Mouse (Mus musculus) ovary, postnatal 14 days (tissue): Measurements from ENCODE around the gene Ahnak.
A peak's percentile ranks its signal among the peaks of the same experiment; 100 is the strongest.
"Not testable (repeated sequence)": the region's sequence is repeated elsewhere in the genome, so short reads cannot be mapped to it uniquely, and the experiment has no call there.

Experiments
- DNase-seq: peaks from one replicate; pipeline ENCODE4 v3.0.0; 2022; ENCODE audit warnings: low spot score

The Ahnak gene

DNA sequence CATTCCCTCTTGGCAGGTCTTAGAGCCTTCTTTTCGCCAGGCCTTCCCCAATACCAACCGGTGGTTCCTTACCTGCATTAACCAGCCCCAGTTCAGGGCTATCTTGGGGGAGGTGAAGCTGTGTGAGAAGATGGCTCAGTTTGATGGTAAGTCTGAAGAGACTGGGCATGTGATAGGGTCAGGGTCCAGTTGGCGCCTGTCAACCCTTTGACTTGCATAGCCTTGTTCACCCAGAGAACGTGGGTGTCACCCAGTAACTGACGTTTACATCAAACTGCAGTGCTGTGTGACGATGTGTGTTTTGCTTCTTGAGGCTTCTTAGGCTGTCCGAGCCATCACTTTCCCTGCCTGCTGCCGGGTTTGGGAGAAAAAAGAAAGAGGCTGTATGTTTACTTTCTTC is 16.6 kb upstream of the Ahnak start:
- DNase-seq: not testable (repeated sequence)

DNA sequence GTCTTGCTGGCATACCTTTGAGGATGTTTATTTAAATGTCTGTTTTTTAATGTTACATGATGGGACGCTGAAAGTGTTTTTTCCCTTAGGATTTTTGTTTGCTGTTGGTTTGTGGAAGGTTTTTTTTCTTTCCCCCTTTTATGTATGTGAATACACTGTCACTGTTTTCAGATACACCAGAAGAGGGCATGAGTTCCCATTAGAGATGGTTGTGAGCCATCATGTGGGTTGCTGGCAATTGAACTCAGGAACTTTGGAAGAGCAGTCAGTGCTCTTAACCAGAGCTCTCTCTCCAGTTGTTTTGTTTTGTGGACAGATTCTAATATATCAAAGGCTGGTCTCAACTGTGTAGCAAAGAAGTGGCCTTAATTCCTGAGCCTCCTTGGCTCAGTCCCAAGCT is 14.4 kb upstream of the Ahnak start:
- DNase-seq: no peak

GRCm38 (mm10) chr19:8975491-8975890 is 13.6 kb upstream of the Ahnak start:
- no peak for DNase-seq

- no peak for DNase-seq
These were observed 12.5 kb upstream of the Ahnak start for GRCm38 (mm10) chr19:8976535-8976934.

- DNase-seq: no peak
These were observed 8.3 kb upstream of the Ahnak start for GRCm38 (mm10) chr19:8980771-8981170.

- no peak for DNase-seq
These were observed 7.5 kb upstream of the Ahnak start for GRCm38 (mm10) chr19:8981450-8982168.

- DNase-seq: no peak
These were observed 6.6 kb upstream of the Ahnak start for GRCm38 (mm10) chr19:8982303-8983149.

DNA sequence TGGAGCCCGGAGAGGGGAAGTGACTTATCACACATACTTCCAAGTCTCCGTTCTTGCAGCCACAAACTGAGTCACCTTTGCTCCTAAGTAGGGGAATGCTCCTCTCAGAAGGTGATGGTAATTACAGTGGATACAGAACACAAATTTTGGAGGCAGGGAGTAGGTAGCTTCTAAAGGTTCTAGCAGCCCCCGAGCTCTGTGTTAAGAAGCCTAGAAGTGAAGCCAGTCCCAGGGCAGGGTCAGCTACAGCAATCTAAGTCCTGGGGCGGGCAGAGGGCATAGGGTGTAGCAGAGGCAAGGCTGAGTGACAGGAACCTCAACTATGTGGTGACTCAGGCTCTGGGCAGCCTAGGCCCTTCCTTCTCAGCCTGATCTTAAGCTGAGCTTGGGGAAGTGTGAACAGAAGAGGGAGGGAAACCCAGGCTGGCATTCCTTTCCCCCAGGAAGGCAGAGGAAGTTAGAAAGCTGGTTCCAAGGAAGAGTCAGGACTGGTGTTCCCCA is 5.9 kb upstream of the Ahnak start:
- DNase-seq: no peak

- DNase-seq: no peak
These were observed 4.7 kb upstream of the Ahnak start for GRCm38 (mm10) chr19:8984255-8984868.

- DNase-seq: no peak
These were observed 3.2 kb upstream of the Ahnak start for GRCm38 (mm10) chr19:8985891-8986290.

DNA sequence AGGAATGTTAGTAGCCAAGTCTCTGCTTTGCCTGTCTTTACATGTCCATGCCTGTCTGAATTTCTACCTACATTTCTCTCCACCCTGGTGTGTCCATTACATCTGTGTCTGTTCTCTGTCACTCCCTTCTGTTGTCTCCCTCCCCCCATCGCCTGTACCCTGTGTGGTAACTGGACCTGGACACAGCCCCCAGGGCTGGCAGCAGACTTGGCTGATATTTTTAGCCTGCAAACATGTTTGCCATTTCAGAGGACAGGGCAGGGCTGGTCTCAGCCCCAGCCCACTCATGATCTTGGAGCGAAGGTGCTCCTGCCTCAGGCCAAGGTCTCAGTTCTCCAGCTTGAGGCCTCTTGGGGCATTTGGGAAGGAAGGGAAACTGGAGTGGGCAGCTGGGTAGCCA is 1.3 kb upstream of the Ahnak start:
- no peak for DNase-seq

DNA sequence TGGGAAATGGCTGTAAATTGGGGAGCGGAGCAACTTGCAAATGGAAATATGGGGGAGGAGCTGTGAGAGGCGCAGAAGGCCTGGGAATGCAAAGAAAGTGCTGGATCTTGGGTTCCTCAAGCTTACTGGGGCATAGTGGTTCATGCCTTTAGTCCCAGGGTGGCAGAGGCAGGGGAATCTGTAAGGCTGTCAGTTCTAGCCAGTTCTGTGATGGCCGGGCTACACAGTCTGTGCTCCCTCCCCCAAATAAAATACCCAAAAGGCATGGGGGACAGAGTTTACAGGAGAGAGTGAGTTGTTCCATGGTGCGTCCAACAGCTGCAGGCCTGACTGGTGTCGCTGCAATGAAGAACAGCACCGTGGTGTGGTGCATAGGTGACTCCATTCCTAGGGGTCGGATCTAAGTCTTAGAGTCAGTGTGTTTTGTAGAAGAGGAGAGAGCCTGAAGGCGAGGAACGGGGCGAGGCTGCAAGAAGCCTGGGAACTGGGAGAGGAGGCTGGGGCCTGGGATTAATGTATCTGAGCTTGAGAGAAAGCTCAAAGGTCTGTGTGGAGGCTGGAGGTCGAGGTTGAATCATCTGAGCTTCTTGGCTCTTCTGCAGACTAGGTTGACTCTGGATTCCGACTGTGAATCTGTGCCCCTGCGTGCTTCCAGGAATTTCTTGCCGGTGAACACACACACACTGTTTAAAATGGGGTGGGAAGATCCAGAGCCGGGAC is 578 bp upstream of the Ahnak start:
- DNase-seq: no peak

DNA sequence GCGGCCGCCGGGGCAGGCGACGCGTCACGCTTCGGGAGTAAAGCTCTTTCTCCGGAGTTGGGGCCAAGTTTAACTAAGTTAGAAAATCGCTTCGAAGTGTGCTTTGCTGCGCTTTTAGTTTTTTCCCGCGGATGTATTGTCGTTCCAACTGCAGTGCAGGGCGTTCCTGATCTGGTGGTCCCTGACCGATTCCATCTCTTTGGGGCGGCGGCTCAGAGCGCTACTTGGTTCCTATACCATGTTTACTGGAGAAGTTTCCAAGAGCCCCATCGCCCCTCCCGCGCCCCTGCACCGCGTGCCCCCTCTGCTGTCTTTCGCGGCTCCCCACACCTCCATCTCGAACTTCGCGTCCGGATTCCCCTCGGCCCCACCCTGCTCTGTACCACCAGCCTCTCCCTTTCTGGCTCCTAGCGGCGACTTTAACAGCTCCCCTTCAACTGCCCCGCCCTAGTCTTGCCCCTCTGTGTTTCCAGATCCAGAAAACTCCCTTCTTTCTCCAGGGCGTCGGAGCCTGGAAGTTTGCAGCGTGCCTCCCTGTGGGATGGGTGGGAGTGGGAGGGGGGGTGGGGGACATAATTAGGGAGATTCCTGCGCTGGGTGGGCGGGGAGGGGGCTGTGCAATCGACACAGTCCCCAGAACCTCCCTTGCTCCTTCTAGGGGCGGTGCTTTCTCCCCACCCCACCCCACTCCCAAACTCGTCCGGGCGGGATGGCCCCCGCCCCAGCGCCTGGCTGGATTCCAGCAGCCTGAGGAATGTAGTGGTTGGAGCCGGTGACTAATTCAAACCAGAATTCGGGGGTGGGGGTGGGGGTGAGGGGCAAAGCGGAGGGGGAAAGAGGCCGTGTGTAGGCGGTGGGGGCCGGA is 715 bp downstream of the Ahnak start:
- DNase-seq: peak; percentile 84

- no peak for DNase-seq
These were observed 1.5 kb downstream of the Ahnak start for GRCm38 (mm10) chr19:8990432-8991102.

DNA sequence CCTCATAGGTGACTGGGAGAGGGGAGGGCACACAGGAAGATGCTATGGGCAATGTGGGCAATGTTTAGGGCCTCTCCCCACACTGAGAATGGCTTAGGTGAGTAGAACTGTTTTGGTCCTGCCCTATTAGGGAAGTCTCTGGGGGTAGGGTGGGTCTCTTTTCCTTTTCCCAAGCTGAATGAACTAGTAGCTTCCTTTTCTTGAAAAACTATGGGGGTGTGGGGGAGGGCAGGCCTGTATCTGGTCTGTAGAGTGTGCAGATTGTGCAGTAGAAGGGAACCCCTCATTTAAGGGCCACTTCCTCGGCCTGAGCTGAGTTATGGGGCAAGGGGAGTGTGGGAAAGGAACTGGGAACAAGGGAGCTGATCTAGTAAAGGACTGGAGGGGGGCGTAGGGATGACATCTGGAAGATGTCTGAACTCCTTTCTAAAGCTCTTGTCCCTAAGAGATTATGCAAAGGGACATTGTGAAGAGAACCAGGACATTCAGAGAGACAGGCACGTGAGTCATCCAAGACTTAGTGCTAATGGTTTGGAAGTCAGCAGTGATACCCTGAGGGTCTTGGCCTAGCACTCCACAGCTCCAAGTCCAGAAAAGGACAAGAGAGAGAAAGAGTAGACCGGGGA is 2.3 kb downstream of the Ahnak start:
- DNase-seq: no peak

GRCm38 (mm10) chr19:8991871-8992735 is 3.0 kb downstream of the Ahnak start:
- no peak for DNase-seq

- peak; percentile 79 for DNase-seq
These were observed 3.9 kb downstream of the Ahnak start for GRCm38 (mm10) chr19:8992769-8993624.

- DNase-seq: no peak
These were observed 4.5 kb downstream of the Ahnak start for GRCm38 (mm10) chr19:8993625-8993912.
